Mouse (Mus musculus): ENCODE data around the gene Igdcc4.
A peak's percentile ranks its signal among the peaks of the same experiment; 100 is the strongest.

Gene Igdcc4

DNA sequence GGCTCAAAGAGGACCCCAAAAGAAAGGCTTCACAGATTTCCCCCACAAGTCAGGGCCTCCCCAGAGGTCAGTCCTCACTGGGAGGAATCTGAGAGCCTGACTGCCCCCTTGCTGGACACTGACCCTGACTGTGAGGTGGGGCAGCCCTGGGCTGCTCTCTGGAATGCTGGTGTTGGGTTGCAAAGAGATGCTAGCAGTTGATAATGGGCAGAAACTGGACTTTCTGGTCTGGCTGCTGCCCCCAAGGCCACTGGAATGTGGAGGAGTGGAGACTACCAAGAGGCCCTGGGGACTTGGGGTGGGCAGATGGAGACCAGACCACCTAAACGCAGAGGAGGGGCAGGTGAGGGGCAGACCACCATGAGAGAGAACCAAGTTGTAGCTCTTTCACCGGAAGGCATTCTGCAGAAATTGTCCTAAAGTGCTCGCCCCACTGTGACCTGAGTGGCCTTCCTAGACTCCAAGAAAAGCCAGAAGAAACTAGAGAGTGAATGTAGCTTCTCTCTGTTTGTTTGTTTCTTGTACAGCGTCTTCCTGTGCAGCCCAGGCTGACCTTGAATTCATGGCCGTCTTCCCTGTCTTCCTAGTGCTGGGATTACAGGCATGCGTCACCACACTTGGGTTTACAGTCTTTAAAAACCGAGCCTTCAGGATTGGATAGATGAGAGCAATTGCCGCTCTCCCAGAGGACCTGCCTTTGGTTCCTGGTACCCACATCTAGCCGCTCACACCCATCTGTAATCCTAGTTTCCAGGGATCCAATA lies 53.6 kb downstream of the Igdcc4 start:
- peak; percentile 47 for DNase-seq (ENCODE audit: extremely low spot score, low spot score)

GRCm38 (mm10) chr9:65156604-65157003 lies 55.3 kb downstream of the Igdcc4 start:
- DNase-seq (ENCODE audit: extremely low spot score, low spot score): no peak

GRCm38 (mm10) chr9:65157631-65158030 lies 56.3 kb downstream of the Igdcc4 start:
- DNase-seq (ENCODE audit: extremely low spot score, low spot score): no peak

DNA sequence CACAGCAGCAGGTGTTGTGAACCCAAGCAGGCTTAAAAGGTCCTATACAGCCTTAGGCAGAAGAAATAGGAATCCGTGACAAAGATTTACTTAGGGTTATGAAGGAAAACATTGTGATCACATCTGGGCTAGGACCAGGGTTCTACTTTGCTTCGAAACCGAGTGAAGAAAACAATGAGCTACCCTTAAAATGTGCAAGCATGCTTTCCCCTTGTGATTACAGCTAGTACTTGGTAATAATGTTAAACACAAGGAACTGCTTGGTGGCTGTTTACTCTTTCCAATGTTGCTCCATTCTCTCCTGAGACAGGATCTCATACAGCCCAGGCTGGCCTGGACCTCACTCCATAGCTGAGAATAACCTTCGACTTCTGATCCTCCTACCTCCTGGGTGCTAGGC lies 59.9 kb downstream of the Igdcc4 start:
- no peak for DNase-seq (ENCODE audit: extremely low spot score, low spot score)

GRCm38 (mm10) chr9:65161881-65162280 lies 60.6 kb downstream of the Igdcc4 start:
- peak; percentile 44 for DNase-seq (ENCODE audit: extremely low spot score, low spot score)

GRCm38 (mm10) chr9:65162711-65163639 lies 61.7 kb downstream of the Igdcc4 start:
- peak; percentile 91 for DNase-seq (ENCODE audit: extremely low spot score, low spot score)

DNA sequence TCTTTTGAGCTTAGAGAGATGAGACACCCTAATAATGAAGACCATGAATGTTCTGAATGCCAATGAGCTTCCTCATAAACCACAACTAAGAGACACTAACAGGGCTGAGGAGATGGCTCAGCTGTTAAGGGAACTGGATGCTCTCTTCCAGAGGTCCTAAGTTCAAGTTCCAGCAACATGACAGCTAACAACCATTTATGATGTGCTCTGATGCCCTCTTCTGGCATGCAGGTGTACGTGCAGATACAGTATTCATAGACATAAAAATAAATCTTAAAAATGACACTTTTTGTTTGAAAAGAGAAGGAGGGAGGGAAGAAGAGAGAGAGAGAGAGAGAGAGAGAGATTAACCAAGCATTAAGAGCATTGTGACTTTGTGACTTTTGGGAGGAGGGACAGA lies 63.6 kb downstream of the Igdcc4 start:
- no peak for DNase-seq (ENCODE audit: extremely low spot score, low spot score)

DNA sequence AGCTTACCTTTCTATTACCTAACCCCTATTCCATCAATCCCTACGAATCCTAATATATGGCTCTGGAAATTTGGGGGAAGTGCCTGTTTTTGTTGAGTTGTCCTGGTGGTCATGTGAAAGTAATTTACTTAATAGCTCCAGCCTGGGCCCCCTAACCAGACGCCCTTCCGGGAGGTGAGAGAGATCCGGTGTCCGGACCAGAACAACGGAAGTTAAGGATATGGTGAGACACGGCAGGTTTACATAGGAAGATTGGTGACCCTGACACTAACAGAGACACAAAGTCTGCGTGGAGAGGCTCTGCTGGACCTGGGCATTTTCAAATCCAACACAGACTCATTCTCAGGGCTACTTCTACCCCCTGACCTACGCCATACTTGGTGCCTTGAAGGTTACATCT lies 65.1 kb downstream of the Igdcc4 start:
- DNase-seq (ENCODE audit: extremely low spot score, low spot score): no peak

DNA sequence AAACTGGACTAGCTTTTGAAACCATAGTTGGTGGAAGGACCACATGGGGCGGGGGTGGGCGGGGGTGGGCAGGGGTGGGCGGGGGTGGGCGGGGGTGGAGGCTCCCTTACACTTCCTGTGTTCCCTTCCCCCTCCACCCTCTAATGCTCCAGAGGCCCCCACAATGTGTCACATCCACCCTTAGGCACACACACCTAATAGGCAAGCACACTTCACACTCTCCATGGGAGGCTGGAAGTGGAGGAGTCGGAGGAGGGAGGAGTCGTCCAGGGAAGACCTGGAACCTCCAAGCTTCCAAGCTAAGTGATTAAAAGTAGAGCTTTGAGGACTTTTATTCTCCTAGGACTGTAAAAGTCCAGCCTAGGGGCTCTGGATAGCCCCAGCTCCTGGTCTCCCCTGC lies 67.2 kb downstream of the Igdcc4 start:
- no peak for DNase-seq (ENCODE audit: extremely low spot score, low spot score)

- no peak for DNase-seq (ENCODE audit: extremely low spot score, low spot score)
Observed at GRCm38 (mm10) chr9:65168952-65169351, 67.7 kb downstream of the Igdcc4 start.

- DNase-seq (ENCODE audit: extremely low spot score, low spot score): no peak
Observed at GRCm38 (mm10) chr9:65172654-65173053, 71.4 kb downstream of the Igdcc4 start.

- DNase-seq (ENCODE audit: extremely low spot score, low spot score): peak; percentile 74
Observed at GRCm38 (mm10) chr9:65175234-65175938, 74.1 kb downstream of the Igdcc4 start.

DNA sequence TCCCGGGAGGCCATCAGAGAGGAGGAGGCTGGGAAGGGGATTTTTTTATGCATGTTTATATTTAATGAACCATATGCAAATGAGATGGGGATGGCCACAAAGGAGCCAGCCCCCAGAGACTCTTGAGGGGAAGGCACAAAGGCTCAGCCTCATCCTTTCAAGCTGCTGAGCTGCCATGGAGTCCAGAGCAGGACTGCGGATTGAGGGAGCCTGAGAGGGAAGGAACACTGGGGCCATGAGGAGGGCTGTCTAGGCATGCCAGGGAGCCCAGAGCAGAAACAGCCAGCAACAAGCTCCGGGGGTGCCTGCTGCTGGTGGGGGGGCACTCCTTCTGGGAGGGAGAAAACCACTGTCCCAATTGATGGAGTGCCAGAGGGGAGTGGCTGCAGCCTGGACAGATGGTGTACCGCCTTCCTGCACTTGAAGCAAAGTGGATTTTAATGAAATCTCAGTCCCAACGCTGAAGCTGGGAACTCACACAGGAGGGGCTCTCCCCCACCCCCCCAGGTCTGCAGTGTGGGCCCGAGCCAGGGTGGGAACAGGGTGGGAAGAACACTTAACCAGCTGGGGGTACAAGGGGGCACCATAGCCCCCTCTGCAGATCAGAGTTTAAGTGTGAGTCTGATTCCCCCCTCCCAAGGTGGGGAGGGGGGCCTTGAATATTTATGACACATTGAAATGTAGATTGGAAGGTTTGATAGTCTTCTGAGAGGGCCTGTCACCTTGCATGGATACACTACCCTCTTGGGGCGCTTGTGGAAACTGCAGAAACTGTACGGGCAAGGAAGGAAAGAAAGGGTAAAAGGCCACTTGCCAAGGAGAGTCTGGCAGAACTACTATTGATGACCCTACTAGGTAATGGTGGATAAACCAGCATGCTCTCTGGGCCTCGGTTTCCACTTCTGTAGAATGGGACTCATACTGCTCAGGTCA lies 74.9 kb downstream of the Igdcc4 start:
- DNase-seq (ENCODE audit: extremely low spot score, low spot score): no peak

- no peak for DNase-seq (ENCODE audit: extremely low spot score, low spot score)
Observed at GRCm38 (mm10) chr9:65177497-65177896, 76.2 kb downstream of the Igdcc4 start.

- no peak for DNase-seq (ENCODE audit: extremely low spot score, low spot score)
Observed at GRCm38 (mm10) chr9:65177912-65178311, 76.6 kb downstream of the Igdcc4 start.

GRCm38 (mm10) chr9:65178336-65179213 lies 77.3 kb downstream of the Igdcc4 start:
- peak; percentile 85 for DNase-seq (ENCODE audit: extremely low spot score, low spot score)

DNA sequence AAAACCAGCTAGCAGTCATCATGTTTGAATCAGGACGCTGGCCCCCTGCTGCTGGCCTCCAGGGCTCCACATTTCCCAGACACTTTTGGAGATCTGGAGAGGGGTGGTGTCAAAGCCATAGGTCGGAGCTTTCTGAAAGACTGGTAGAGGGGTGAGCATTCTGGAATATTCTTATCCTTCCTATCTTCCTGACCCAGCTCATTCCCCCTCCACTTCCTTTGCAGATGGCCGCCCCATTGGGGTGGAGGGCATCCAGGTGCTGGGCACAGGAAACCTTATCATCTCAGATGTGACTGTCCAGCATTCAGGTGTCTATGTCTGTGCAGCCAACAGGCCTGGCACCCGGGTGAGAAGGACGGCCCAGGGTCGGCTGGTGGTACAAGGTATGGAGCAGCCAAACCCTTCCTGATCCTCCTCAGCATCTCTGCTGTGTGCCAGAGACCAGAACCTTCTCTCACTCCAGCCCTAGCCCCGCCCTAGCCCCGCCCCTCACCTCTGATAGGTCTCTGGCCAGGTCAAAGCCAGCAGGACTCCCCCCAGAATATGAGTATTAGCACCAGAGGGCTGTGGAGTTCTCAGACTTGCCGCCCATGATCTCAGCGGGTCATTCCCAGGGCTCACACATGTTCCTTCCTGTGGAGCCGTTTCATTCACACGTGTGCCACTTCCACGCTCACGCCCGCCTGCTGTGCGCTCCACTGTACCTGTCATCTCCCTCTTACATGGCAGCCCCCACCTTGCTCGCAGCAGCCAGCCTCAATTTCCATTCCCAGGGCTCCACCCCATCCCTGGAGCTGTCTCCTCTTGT lies 78.7 kb downstream of the Igdcc4 start:
- no peak for DNase-seq (ENCODE audit: extremely low spot score, low spot score)
